Mouse (Mus musculus) liver, embryonic 14.5 days (tissue): ENCODE data around the gene Relch. TPM values are rescaled to one million over a fixed set of nuclear protein-coding genes. Genes with fewer than 3 reads are reported as not detected.
A peak's percentile ranks its signal among the peaks of the same experiment; 100 is the strongest.

Source experiments
- ATAC-seq: fragments of 200-750 bp; cut with Nextera tagmentation; 2 replicates; pipeline ENCODE4 v1.8.0; 2017; ENCODE audit warnings: moderate number of reproducible peaks, mild to moderate bottlenecking, moderate library complexity; ENCODE audit not compliant: insufficient read depth
- DNase-seq, 3 experiments: peaks; one replicate each; pipeline ENCODE4 v3.0.0-alpha.2; 2012 to 2013; ENCODE audit warnings: low read depth in 3 of 3, low spot score in 3 of 3
- H3K27ac ChIP-seq: fragments of 300-500 bp; sonication (generic); 2 replicates; pipeline ENCODE4 v1.5.1; 2014; ENCODE audit warnings: moderate library complexity, mild to moderate bottlenecking, control low read depth, inconsistent platforms
- H3K27me3 ChIP-seq: fragments of 300-500 bp; sonication (generic); 2 replicates; pipeline ENCODE4 v1.6.1; 2014; ENCODE audit warnings: mild to moderate bottlenecking, low read length, moderate library complexity; ENCODE audit not compliant: control insufficient read depth, insufficient read depth
- H3K36me3 ChIP-seq: fragments of 300-500 bp; sonication (generic); replicated peaks from 2 replicates; pipeline ENCODE4 v1.6.1; 2014; ENCODE audit warnings: low read depth; ENCODE audit not compliant: control insufficient read depth, insufficient read depth
- H3K4me1 ChIP-seq, 2 experiments: fragments of 200-500 bp in 1 of 2; fragments of 300-500 bp in 1 of 2; sonication (generic) in 1 of 2; replicated peaks; 2 replicates each; pipeline ENCODE4 v1.6.1; 2012 to 2014; ENCODE audit warnings: antibody characterized with exemption in 1 of 2, inconsistent platforms in 1 of 2, low read length in 1 of 2; ENCODE audit not compliant: control insufficient read depth in 2 of 2, insufficient read depth in 2 of 2
- H3K4me2 ChIP-seq: fragments of 300-500 bp; sonication (generic); 2 replicates; pipeline ENCODE4 v1.6.1; 2014; ENCODE audit warnings: low read depth, mild to moderate bottlenecking, control low read depth, moderate library complexity
- H3K4me3 ChIP-seq, 2 experiments: fragments of 200-500 bp in 1 of 2; fragments of 300-500 bp in 1 of 2; sonication (generic) in 1 of 2; 2 replicates each; pipeline ENCODE4 v1.5.1; 2012 to 2014; ENCODE audit warnings: low read depth in 2 of 2, low read length in 2 of 2, mild to moderate bottlenecking in 2 of 2, control low read depth in 1 of 2, inconsistent platforms in 1 of 2, moderate library complexity in 1 of 2; ENCODE audit not compliant: insufficient read depth in 1 of 2
- H3K9ac ChIP-seq: fragments of 300-500 bp; sonication (generic); replicated peaks from 2 replicates; pipeline ENCODE4 v1.6.1; 2014; ENCODE audit warnings: mild to moderate bottlenecking, control low read depth, moderate library complexity
- H3K9me3 ChIP-seq: fragments of 300-500 bp; sonication (generic); 2 replicates; pipeline ENCODE4 v1.6.1; 2016; ENCODE audit warnings: low read length, mixed read lengths; ENCODE audit not compliant: control insufficient read depth
- CTCF ChIP-seq: IDR thresholded peaks from 2 replicates; pipeline ENCODE4 v1.5.1; 2016; ENCODE audit warnings: antibody characterized with exemption, low read depth, control low read depth
- EP300 ChIP-seq: IDR thresholded peaks from 2 replicates; pipeline ENCODE4 v1.6.1; 2016; ENCODE audit warnings: antibody characterized with exemption, low read depth
- whole genome bisulfite sequencing: fragments of 180-500 bp; shearing (Covaris S2); extraction: QIAGEN DNeasy Blood & Tissue Kit; methylation state at CpG from one replicate; pipeline ENCODE4 v1.1.7; 2014; ENCODE audit not compliant: insufficient replicate concordance; 5-methylcytosine and 5-hydroxymethylcytosine counted together
- polyA plus RNA-seq, 2 experiments: library from polyadenylated mRNA; depleted of rRNA in 1 of 2; stranded (reverse) in 1 of 2; unstranded in 1 of 2; fragments of >200 nt; fragmentation: Nextera tagmentation in 1 of 2; extraction: Ambion mirVana in 1 of 2; gene quantifications; 2 replicates each; pipeline versions ENCODE4 v1.2.1 to v1.2.3; 2012 to 2014

Gene Relch
- 6.3 and 7.2 TPM in 2 replicates for polyA plus RNA-seq (2012; rRNA removed)
- 9.0 and 11.3 TPM in 2 replicates for polyA plus RNA-seq (2014; fragmentation: Nextera tagmentation; extraction: Ambion mirVana)

GRCm38 (mm10) chr1:105663171-105663961, at the start of gene Relch, which contains the start of gene Pign:
TSS of gene Relch (plus strand) at chr1:105663861.
TSS of gene Pign (minus strand) at chr1:105663677.
- ATAC-seq (peak; percentile 98), DNase-seq (peak; percentile 99 to 100 (median 99))
- Histone ChIP-seq H3K27ac (peak within 1 kb of the TSS; percentile 41), H3K9ac (peak within 1 kb of the TSS; percentile 82), H3K4me1 (peaks cover 3 to 5% of the 10 kb centered on the region in 2 experiments; a peak in 1 of 4 replicates), H3K4me2 (peak within 1 kb of the TSS; percentile 80), H3K4me3 (peak within 1 kb of the TSS; percentile 88 to 92), H3K27me3 (no peaks in the 10 kb centered on the region), H3K9me3 (no peaks in the 10 kb centered on the region), H3K36me3 (no peaks in the 10 kb centered on the region)
- under 1% methylated on average over 41 of the region's 41 CpGs for WGBS
- peak; percentile 74 for TF ChIP-seq EP300
- TF ChIP-seq CTCF = peak; percentile 54

- no peak for TF ChIP-seq EP300
- peak; percentile 51; the same call in 1 of the 2 replicates for TF ChIP-seq CTCF
- no peak for ATAC-seq
- peak in 2 of 3 experiments; percentile 6 to 7 for DNase-seq
- Histone ChIP-seq H3K27ac (no peak overlapping the region), H3K9me3 (no peaks in the 10 kb centered on the region), H3K4me2 (no peak overlapping the region), H3K27me3 (no peaks in the 10 kb centered on the region), H3K36me3 (no peaks in the 10 kb centered on the region), H3K4me3 (no peak overlapping the region), H3K9ac (no peak overlapping the region), H3K4me1 (no peaks in the 10 kb centered on the region)
- 35% methylated on average over 3 of the region's 3 CpGs for WGBS
These were observed 33.2 kb upstream of the Relch start for GRCm38 (mm10) chr1:105630481-105630880.

GRCm38 (mm10) chr1:105644093-105644492, 19.6 kb upstream of the Relch start:
- Histone ChIP-seq H3K27me3 (no peaks in the 10 kb centered on the region), H3K27ac (no peak overlapping the region), H3K4me3 (no peak overlapping the region), H3K4me2 (no peak overlapping the region), H3K9ac (no peak overlapping the region), H3K36me3 (peaks cover 7% of the 10 kb centered on the region), H3K4me1 (no peaks in the 10 kb centered on the region), H3K9me3 (no peaks in the 10 kb centered on the region)
- TF ChIP-seq EP300 (no peak), CTCF (no peak)
- DNase-seq (no peak), ATAC-seq (no peak)
- WGBS = 66% methylated on average over 3 of the region's 3 CpGs

- DNase-seq (no peak), ATAC-seq (no peak)
- no peak overlapping the region for H3K9ac ChIP-seq
- no peak overlapping the region for H3K4me2 ChIP-seq
- H3K36me3 ChIP-seq = peaks cover 10% of the 10 kb centered on the region
- H3K27ac ChIP-seq = no peak overlapping the region
- no peaks in the 10 kb centered on the region for H3K9me3 ChIP-seq
- no peaks in the 10 kb centered on the region for H3K27me3 ChIP-seq
- H3K4me1 ChIP-seq = no peaks in the 10 kb centered on the region
- WGBS = 53% methylated on average over 1 of the region's 1 CpGs
- no peak for TF ChIP-seq CTCF
- no peak for TF ChIP-seq EP300
- H3K4me3 ChIP-seq = no peak overlapping the region
These were observed 13.0 kb upstream of the Relch start for GRCm38 (mm10) chr1:105650650-105651049.

- no peak overlapping the region for H3K9ac ChIP-seq
- H3K27me3 ChIP-seq = no peaks in the 10 kb centered on the region
- no peak for DNase-seq
- 69% methylated on average over 1 of the region's 1 CpGs for WGBS
- H3K36me3 ChIP-seq = peaks cover 5% of the 10 kb centered on the region
- H3K4me3 ChIP-seq = no peak overlapping the region
- no peak overlapping the region for H3K27ac ChIP-seq
- TF ChIP-seq EP300 (no peak), CTCF (no peak)
- no peaks in the 10 kb centered on the region for H3K4me1 ChIP-seq
- no peak for ATAC-seq
- H3K9me3 ChIP-seq = no peaks in the 10 kb centered on the region
- H3K4me2 ChIP-seq = no peak overlapping the region
These were observed 9.7 kb upstream of the Relch start for GRCm38 (mm10) chr1:105653981-105654380.
